Mouse (Mus musculus) adrenal gland, postnatal 4 days (tissue): ENCODE measurements around the gene E130308A19Rik. TPM values are rescaled to one million over a fixed set of nuclear protein-coding genes. Genes with fewer than 3 reads are reported as not detected.
A peak's percentile ranks its signal among the peaks of the same experiment; 100 is the strongest.
"Not testable (repeated sequence)": the region's sequence is repeated elsewhere in the genome, so short reads cannot be mapped to it uniquely, and the experiment has no call there.

Experiments
- DNase-seq, 2 experiments: peaks; one replicate each; pipeline ENCODE4 v3.0.0; 2021 to 2022; ENCODE audit warnings: low spot score in 2 of 2, mixed read lengths in 2 of 2
- total RNA-seq, 2 experiments: library from RNA; stranded (reverse); gene quantifications; 2 replicates each; pipeline ENCODE4 v1.2.3; 2021

The E130308A19Rik gene
- total RNA-seq, 2 experiments from 2014 or later: 27.4 to 32.9 TPM

DNA sequence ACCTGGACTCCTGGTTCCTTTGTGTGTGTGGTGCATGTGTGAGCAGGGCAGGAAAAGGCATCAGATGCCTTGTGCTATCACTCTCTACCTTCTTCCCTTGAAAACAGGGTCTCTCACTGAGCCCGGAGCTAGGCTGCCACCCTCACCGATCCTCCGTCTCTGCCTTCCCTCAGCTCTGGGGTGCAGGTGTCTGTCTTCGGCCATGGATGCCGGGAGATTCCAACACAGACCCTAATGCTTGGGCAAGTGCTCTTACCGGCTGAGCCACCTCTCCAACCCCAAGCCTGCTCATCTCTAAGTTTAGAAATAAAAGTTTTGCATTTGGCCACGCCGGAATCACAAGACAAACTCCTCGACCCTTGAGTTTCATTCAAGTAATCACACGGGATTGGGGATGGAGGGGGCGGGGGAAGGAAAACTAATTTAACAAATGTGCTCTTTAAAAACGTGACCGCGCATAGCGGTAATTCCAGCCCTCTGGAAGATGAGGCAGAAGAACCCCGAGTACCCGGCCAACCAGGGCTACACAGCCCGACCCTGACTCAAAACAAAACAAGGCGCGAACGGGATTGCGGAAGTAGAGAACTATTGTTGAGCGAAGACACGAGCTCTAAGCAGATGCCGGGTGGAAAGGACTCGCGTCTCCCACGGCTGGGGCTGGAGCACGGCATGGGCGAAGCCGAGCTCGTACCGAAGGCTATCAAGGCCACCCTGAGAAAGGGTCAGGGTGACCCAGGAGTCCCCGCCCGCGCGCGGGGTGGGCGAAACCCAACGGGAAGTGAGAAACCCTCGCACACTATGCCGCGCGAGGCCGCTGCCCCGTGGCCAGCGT lies 157.1 kb downstream of the E130308A19Rik start:
- DNase-seq: no peak

DNA sequence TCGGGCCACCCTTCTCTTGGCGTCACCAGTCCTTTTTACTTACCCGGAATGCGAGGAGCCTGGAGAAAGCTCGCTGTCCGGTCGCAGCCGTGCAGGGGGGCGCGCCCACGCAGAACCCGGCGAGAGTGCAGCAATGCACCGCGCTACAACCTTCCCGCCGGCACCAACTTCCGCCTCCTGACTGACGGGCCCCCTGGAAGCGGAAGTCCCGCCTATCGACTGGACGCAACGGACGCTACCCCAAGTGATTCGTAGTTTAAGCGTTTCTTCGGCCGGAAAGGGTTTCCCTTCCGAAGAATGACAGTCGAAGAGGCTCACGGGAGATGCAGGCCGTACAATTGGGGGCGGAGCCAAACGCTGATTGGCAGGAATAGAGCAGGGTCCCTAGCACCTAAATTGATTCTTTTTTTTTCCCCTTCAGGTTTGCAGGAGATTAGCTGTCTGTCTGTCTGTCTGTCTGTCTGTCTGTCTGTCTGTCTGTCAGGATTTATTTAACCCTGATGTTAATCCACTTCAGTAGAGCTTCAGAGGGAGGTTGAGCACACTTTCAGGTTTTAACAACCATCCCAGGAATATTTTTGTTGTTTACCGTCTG lies 157.8 kb downstream of the E130308A19Rik start:
- DNase-seq: peak; percentile 78 to 88

DNA sequence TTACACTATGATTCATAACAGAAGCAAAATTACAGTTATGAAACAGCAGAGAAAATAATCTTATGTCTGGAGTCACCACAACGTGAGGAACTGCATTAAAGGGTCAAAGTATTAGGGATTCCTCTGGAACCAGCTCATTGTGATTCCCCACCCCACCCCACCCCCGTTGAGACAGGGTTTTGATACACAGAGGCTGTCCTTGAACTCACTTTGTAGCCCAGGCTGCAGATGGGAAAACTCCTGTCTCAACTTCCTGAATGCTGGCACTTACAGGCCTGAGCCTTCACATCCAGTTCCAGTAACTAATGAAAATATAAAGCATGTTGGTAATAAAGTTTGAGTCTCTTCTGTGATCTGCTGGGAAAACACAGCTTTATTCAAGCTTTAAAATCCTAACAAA lies 159.4 kb downstream of the E130308A19Rik start:
- no peak for DNase-seq

DNA sequence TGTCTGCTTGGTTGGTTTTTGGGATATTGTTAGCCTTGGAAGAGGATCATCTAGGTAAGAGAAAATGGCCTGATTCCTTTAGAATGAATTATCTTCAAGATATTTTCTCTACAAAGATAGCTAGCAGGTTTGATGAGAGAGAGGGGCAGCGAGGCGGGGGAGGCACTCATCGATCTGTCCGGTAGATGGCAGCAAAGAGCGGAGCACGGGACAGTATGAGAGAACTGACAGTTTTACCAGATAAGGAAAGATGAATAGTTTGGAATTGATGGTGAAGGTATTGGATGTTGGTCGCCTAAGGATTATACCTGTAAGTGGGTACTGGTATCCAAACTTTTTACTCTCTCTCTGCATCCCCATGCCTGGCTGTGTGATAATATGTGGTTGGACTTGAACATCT lies 160.7 kb downstream of the E130308A19Rik start:
- DNase-seq: peak; percentile 41 to 50

DNA sequence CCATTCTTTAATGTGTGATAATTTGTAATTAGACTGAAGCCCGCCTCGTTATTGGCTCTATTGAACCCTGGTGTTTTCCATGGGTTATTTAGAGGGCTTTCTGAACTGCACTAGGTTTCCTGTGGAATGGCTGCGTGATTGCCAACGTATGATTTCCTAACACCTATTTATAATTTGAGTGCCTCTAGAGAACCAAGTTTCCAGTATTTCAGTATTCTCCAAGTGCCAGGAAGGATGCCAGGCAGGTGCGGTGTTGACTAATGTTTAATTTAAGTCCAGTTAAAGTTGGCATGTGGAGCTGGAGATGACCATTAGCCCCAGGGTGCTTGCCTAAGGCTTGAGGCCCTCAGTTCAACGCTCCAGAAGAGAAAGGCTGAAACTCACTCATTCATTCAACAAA lies 161.1 kb downstream of the E130308A19Rik start:
- no peak for DNase-seq

DNA sequence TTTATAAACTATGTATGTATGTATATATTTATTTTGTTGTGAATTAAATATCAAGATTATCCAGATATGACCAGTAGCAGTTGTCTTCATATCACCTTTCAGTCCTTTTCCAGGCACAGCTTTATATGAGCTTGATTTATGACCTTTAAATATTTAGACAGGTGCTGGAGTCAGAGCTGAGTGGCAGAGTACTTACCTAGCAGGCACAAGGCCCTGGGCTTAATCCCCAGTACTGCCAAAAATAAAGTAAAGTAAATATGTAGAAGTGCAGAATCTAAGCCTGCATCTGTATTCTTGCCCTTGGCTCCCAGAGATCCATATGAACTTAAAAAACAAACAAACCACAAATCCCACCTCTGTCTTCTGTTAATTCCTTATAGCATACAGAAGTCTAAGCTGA lies 163.0 kb downstream of the E130308A19Rik start:
- DNase-seq: no peak

DNA sequence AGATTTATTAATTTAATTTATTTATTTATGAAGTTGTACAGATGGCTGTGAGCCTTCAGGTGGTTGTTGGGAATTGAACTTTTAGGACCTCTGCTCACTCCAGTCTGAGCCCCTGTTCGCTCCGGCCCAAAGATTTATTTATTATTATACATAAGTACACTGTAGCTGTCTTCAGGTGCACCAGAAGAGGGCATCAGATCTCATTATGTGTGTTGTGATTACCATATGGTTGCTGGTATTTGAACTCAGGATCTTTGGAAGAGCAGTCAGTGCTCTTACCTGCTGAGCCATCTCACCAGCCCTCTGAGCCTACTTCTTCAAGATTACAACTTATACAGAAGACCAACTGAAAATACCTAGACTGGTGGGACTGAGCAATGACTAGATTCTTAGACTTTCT lies 167.6 kb downstream of the E130308A19Rik start:
- DNase-seq: not testable (repeated sequence)

DNA sequence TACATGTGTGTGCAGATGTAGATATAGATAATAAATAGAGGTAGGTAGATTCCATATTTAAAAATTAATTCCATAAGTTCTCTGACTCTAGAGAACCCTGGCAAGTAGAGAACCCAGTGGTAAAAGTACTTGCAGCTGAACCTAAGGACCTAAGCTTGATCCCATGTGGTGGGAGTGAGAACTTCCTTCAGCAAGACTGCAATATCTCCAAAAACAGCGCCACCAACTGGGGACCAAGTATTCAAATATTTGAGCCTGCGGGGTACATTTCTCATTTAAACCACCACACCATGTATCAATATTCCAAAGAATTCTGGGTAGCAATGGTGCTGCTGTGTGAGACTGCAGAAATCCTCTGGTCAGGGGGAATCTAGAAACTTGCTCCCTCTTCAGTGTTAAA lies 168.1 kb downstream of the E130308A19Rik start:
- DNase-seq: no peak

DNA sequence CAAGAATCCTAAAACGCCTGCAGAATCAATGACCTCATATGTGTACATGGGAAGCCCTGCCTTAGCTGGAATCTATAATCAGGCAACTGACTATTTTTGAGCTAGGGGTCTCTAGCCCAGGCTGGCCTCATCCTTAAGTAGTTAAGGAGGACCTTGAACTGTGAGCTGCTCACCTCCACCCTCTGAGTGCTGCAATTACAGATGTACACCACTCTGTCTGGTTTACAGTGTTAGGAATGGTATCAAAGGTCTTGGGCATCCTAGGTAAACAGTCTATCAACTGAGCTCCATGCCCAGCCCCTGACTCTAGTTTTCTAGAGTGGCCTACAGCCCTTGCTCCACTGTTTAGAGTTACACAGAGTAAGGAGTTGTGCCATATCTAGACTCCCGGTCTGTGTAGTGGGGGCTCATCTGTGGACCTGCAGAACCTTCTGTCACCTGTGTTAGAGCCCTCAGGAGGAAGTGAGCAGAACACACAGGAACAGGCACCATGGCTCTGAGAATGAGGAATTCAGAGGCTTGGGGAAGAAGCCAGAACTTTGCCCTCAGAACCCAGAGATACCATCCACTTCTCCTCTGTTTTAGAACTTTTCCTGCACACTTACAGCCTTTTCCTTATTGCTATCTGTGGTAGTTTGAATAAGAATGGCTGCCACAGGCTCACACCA lies 169.9 kb downstream of the E130308A19Rik start:
- DNase-seq: no peak

DNA sequence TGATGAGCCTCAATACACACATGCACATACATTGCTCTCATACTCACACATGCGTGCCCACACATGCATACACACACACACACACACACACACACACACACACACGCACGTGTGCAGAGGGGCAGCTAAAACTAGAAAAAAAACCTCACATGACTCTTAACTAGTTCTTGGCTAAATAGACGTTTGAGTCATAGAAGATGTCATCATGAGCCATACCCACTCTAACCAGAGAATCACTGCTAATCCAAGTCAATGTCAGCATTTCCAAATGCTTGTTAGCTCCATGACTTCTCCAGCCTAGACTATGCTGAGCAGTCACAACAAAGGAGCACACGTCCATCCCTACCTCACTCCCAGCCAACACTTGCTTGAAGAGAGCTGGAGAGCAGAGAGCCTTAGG lies 174.2 kb downstream of the E130308A19Rik start:
- DNase-seq: no peak

DNA sequence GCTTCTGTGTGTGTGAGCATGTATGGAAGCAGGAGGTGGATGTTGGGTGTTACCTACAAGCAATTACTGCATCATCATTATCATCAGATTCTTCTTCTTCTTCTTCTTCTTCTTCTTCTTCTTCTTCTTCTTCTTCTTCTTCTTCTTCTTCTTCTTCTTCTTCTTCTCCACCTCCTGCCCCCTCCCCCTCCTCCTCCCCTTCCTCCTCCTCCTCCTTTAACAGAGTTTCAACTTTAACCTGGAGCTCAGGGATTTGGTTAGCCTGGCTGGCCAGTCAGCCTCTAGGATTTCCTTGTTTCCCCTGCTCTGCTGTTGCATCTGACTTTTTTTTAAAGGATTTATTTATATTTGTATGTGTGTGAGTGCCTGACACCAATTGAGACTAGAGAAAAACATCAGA lies 175.5 kb downstream of the E130308A19Rik start, which contains the start of gene Inip:
Gene Inip, minus strand, starts transcription at position 101 of the 400 bp plus-strand sequence.
- DNase-seq: no peak

DNA sequence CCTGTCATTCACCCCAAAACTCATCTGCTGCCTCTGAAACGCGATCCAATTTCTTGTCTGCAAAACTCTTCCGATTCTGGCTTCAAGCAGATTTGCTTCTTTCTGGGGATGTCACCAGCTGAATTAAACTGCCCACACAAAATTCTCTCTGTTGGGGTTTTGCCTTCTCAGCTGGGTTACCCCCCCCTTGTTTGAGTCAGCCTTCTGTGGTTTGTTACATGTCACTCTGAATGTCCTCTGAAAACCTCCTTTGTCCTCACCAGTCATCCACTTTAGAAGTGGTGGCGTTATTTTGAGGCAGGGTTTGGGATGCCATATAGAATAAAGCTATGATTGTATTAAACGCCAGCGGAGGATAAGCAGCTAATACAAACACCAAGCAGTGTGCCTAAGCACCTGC lies 176.1 kb downstream of the E130308A19Rik start:
- DNase-seq: no peak

DNA sequence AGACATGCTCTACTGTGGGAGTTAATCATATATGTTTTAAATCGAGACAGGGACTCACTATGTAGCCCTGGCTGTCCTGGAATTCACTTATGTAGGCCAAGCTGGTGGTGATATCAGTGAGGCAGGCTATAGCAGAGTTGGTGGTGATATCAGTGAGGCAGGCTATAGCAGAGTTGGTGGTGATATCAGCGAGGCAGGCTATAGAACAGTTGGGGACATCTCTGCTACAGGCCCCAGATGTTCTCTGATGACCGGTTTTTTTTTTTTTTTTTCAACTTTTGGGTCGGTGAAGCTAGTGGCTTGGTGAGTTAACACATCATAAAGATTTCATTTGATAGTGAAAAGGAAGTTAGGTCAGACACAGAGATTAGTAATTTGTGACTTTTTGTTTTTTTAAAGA lies 176.8 kb downstream of the E130308A19Rik start:
- no peak for DNase-seq

DNA sequence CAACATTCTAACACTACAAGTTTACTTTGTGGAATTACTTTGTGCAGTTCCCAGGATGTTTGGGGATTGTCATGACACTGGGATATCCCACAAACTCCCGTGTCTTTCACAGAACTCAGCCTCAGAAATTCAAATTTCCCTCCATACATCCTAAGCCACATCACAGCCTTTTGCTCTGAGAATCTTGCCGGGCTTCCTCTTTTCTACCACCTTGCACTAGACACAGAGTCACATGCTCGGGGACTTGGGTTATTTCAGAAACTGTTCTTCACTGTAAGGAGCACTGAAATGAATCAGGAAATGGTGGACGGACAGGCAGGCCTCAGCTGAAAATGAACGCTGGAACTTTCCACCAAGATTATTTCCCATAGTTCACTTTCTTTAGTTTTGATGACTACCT lies 177.3 kb downstream of the E130308A19Rik start:
- DNase-seq: no peak

DNA sequence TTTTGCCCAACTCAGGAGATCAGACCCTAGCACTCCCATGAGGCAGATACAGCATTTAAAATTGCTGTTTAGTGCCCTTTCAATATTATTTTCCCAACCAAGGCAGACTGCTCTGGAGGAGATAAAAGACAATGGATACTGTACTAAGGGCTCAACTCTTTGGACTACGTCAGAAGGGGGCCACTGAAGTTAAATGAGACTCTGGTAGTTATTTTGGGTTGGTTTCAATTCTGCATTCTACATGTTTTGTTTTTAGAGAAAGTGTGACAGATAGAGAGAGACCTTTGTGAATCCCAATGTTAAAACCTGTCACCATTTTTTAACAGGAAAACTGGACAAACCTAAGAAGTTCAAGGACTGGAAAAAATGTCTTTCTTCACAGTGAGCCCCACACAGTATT lies 178.7 kb downstream of the E130308A19Rik start:
- DNase-seq: no peak

DNA sequence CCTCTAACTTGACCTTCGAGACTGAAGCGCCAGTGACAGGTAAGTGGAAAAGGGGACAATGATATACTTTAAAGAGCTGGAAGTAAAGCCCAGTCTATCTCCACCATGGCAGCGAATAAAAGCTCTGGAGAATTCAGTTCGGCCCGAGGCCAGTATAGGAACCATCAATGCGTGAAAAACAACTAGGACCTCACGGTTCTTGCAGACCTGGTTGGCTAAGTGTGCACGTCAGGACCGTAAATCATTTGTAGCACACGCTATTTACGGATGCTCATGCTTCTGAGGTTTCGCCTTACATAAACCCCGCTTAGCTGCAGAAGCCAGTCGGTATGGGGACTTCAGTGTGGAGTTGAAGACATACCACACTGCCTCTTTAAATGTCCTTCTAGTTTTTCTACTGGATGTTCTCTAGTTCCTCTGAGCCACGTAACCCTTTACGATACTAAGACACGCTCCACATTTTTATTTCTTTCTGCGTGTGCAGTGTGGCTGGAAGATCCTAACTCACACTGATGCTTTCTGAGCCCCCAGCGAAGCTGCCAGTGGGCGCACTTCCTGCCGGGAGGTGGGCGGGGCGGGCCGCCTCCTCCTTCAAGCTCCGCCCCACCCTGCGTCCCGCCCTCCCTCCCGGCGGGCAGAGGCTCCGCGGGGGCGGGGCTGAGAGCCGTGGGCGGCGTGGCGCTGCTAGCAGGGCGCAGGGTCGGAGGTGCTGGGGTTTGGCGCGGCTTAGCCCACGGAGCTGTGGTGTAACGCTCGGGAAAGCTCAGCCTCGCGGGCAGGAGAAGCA lies 179.4 kb downstream of the E130308A19Rik start, which contains the start of gene Snx30:
Gene Snx30, plus strand, starts transcription at position 660 of the 787 bp plus-strand sequence.
- DNase-seq: peak; percentile 71 to 77

DNA sequence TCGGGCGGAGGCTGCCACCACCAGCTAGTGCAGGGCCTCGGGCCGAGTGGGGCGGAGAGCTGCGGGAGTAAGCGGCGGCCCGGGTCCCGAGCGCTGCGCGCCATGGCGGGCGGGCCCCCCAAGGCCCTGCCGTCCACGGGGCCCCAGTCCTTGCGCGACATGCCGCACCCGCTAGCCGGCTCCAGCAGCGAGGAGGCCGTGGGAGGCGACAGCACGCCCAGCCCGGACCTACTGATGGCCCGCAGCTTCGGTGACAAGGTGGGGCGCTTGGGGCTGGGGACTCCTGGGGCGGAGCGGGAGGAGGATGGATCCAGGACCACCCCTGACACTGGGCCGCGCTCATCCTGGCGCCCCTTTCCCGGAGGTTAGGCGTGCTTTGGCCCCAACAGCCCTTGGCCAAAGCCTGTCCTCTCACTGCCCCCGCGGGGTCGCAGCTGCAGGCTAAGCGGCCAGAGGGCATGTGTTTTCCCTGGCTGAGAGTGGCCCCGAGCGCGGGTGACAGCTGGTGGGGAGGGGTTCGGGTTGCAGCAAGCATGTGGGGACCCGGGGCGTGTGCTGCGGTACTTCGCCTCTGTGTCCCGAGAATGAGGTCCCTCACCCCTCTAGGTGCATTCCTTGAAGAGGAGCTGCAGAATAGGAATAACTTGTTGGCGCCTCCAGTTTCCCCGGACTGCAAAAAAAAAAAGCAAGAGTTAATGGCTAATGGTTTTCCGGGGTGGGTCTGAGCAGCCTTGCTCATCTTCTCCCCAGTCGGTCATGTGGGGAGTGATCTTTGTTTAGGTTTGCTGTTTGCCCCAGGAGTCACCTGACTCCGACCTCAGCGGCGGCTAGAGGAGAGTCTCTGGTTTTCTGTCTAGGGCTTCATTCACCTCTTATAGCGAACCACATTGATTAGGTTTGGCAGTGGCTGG lies 180.2 kb downstream of the E130308A19Rik start:
- DNase-seq: peak in 1 of 2 experiments; percentile 13

DNA sequence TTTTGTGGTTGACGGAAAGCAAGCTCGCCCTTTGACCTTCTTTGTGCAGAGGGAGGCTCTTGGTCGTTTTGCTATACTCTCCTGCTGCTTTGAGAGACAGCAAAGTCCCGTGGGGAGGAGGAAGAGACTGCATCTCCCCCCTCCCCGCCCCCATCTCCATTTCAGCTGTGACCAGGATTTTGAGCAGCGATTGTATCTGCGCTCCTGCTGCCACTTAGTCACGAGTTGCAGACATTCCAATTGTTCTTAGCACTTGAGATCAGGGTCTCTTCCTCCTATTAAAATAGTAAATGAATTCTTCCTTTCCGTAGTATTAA lies 180.8 kb downstream of the E130308A19Rik start:
- DNase-seq: no peak

DNA sequence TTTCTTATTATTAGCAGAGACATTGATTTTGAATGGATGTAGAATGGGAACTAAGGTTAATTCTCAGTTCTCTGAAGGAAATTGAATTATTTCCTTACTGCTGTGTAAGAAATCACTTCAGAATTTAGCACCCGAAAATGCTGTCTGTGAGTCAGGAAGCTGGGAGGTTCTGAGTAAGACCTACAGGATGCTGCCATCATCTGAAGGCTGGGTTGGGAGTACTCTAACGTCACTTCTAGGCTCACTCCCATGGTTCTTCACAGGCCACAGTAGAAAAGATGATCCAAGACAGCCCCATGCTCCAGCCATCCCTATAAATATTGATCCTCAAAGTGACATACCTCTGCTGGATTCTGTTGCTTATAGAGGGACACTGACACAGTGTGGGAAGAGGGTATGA lies 181.5 kb downstream of the E130308A19Rik start:
- DNase-seq: no peak

DNA sequence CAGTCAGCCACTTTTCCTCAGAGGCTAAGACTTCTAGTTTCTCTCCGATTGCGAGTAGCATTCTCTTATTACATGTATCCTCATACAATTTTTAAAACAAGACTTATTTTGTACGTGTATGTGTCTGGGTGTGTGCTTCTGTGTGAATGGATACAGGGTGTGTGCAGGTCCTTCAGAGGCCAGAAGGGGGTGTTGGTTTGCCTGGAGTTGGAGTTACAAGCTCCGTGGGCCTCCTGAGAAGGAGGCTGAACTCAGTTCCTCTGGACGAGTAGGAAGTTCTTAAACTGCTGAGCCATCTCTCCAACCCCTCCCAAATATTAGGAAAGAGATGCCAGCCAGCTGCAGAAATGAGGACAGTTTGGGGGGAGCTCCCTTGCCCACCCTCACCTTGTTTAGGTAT lies 182.4 kb downstream of the E130308A19Rik start:
- no peak for DNase-seq
